11 mouse cellular contexts compared by ENCODE assay signal in the genomic region with DNA sequence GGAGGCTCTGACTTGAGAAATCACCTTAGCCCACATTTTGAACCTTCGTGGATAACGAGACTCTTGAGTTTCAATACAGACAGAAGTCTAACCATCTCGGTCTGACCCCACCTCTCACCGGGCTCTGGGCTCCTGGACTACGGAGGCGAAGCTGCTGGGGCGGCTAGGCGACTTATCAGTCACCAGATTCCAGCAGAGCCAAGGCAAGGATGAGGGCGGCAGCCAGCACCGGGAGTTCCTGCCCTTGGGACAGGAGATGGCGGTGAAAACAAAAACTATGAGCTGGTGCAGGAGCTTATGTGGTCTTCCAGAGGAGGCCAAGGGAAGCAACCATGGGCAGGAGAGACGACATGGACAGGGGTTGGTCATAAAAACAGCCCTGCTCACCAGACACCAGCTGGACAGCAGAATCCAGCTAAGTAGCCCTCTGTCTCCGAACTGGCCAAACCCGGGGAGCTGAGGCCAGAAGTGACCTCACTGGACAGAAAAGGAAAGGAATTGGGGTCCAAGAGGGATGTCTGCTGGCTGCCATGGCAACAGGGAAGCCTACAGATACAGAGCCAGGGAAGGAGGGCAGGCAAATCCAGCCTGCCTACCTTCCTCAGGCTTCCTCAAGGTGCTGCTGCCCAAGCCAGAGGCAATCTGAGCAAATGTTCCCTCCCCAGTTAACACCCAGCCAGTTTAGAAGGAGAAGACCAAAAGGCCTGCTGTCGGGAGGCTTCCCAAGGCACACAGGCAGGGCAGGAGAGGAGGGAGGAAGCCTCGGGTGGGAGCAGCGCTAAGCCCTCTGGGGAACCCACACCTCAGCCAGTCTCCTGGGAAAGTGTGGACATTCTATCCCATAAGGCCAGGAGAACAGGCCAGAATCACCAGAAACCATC. TPM values are rescaled to one million over a fixed set of nuclear protein-coding genes. Genes with fewer than 3 reads are reported as not detected.
DNase-seq lines count a peak whose midpoint lies in the region; ATAC-seq lines count a peak whose summit lies in the region.
"Had no signal": no experiment of that assay in that cellular context is flagged by ENCODE, and none has a peak within 500 bp of the region (broad histone marks: within the 10 kb centered on the region; RNA-seq: fewer than 3 reads in every experiment).

No protein-coding gene starts in this region.

- no peak for ATAC-seq in forebrain, embryonic 13.5 days
- ATAC-seq in forebrain, embryonic 16.5 days, result no peak
- no peak for ATAC-seq in neural tube, embryonic 15.5 days (ENCODE audit: low FRiP score)
- ATAC-seq in intestine, embryonic 15.5 days, result no peak
- no peak for ATAC-seq in stomach, embryonic 15.5 days (ENCODE audit: insufficient read depth, low FRiP score, low read depth)
- no peak for ATAC-seq in erythroid progenitor cell, adult 5-6 weeks (replicated peaks; ENCODE audit: low FRiP score, poor library complexity, severe bottlenecking)

- H3K4me3 ChIP-seq in forebrain, embryonic 13.5 days, result no peak overlapping the region
- H3K4me3 ChIP-seq in forebrain, embryonic 16.5 days (replicated peaks; ENCODE audit: low read length), result no peak overlapping the region
- no peak overlapping the region for H3K4me3 ChIP-seq in neural tube, embryonic 15.5 days (replicated peaks)
- H3K4me3 ChIP-seq in intestine, embryonic 15.5 days (replicated peaks), result no peak overlapping the region
- H3K4me3 ChIP-seq in stomach, embryonic 15.5 days (replicated peaks), result no peak overlapping the region

- 47% methylated on average over 17 of the region's 17 CpGs for WGBS in forebrain, embryonic 13.5 days
- 49% methylated on average over 17 of the region's 17 CpGs for WGBS in forebrain, embryonic 16.5 days
- 46% methylated on average over 17 of the region's 17 CpGs for WGBS in neural tube, embryonic 15.5 days
- WGBS in intestine, embryonic 15.5 days, result 30% methylated on average over 17 of the region's 17 CpGs
- WGBS in stomach, embryonic 15.5 days, result 33% methylated on average over 17 of the region's 17 CpGs

- H3K36me3 ChIP-seq in forebrain, embryonic 13.5 days (ENCODE audit: poor library complexity, severe bottlenecking), result no peaks in the 10 kb centered on the region
- no peaks in the 10 kb centered on the region for H3K36me3 ChIP-seq in forebrain, embryonic 16.5 days (ENCODE audit: control insufficient read depth, insufficient read depth)
- no peaks in the 10 kb centered on the region for H3K36me3 ChIP-seq in neural tube, embryonic 15.5 days
- H3K36me3 ChIP-seq in intestine, embryonic 15.5 days, result no peaks in the 10 kb centered on the region
- no peaks in the 10 kb centered on the region for H3K36me3 ChIP-seq in stomach, embryonic 15.5 days

- no peaks in the 10 kb centered on the region for H3K27me3 ChIP-seq in forebrain, embryonic 13.5 days
- H3K27me3 ChIP-seq in forebrain, embryonic 16.5 days (replicated peaks; ENCODE audit: control insufficient read depth, insufficient read depth, low read length), result no peaks in the 10 kb centered on the region
- H3K27me3 ChIP-seq in neural tube, embryonic 15.5 days (replicated peaks), result no peaks in the 10 kb centered on the region
- no peaks in the 10 kb centered on the region for H3K27me3 ChIP-seq in intestine, embryonic 15.5 days (replicated peaks)
- no peaks in the 10 kb centered on the region for H3K27me3 ChIP-seq in stomach, embryonic 15.5 days (replicated peaks)

- peak overlapping the region; percentile 26; the same call in 1 of the 2 replicates for H3K9ac ChIP-seq in forebrain, embryonic 13.5 days
- H3K9ac ChIP-seq in forebrain, embryonic 16.5 days (replicated peaks; ENCODE audit: low read depth, low read length), result no peak overlapping the region
- H3K9ac ChIP-seq in neural tube, embryonic 15.5 days (replicated peaks), result no peak overlapping the region
- H3K9ac ChIP-seq in intestine, embryonic 15.5 days, result 0 out of 2 replicates have a peak overlapping the region, but pooled peaks have one; percentile 13
- H3K9ac ChIP-seq in stomach, embryonic 15.5 days, result no peak overlapping the region

- H3K4me1 ChIP-seq in forebrain, embryonic 13.5 days, result peaks cover 76% of the 10 kb centered on the region
- H3K4me1 ChIP-seq in forebrain, embryonic 16.5 days (replicated peaks; ENCODE audit: control insufficient read depth, insufficient read depth, low read length), result peaks cover 47% of the 10 kb centered on the region
- peaks cover 53% of the 10 kb centered on the region for H3K4me1 ChIP-seq in neural tube, embryonic 15.5 days
- H3K4me1 ChIP-seq in intestine, embryonic 15.5 days (replicated peaks), result peaks cover 57% of the 10 kb centered on the region
- peaks cover 67% of the 10 kb centered on the region for H3K4me1 ChIP-seq in stomach, embryonic 15.5 days

- H3K27ac ChIP-seq in forebrain, embryonic 13.5 days, result peak overlapping the region; percentile 7; the same call in 1 of the 2 replicates
- H3K27ac ChIP-seq in forebrain, embryonic 16.5 days (ENCODE audit: low read length), result no peak overlapping the region
- no peak overlapping the region for H3K27ac ChIP-seq in neural tube, embryonic 15.5 days (replicated peaks)
- peak overlapping the region; percentile 60; the same call in 1 of the 2 replicates for H3K27ac ChIP-seq in intestine, embryonic 15.5 days
- peak overlapping the region; percentile 17; the same call in 1 of the 2 replicates for H3K27ac ChIP-seq in stomach, embryonic 15.5 days

- intact Hi-C loops in left cerebral cortex, postnatal 14 days (cut with DNase I), result no loop called here

- no peaks in the 10 kb centered on the region for H3K9me3 ChIP-seq in forebrain, embryonic 13.5 days (replicated peaks)
- no peaks in the 10 kb centered on the region for H3K9me3 ChIP-seq in forebrain, embryonic 16.5 days (ENCODE audit: control insufficient read depth, low read length)
- no peaks in the 10 kb centered on the region for H3K9me3 ChIP-seq in neural tube, embryonic 15.5 days (replicated peaks)
- H3K9me3 ChIP-seq in intestine, embryonic 15.5 days, result no peaks in the 10 kb centered on the region
- H3K9me3 ChIP-seq in stomach, embryonic 15.5 days, result no peaks in the 10 kb centered on the region
- H3K9me3 ChIP-seq: G1E had no signal

- DNase-seq in neural tube, embryonic 10.5 days (ENCODE audit: extremely low spot score, low spot score), result peak; percentile 31
- DNase-seq in left cerebral cortex, postnatal 14 days (ENCODE audit: low spot score in 2 of 2), result no peak
- DNase-seq: left cerebral cortex, postnatal 4 days; thymus, postnatal 4 days had no signal

- H3K4me2 ChIP-seq in forebrain, embryonic 13.5 days, result no peak overlapping the region; the same call in 1 of the 2 replicates
- H3K4me2 ChIP-seq in forebrain, embryonic 16.5 days (ENCODE audit: low read length), result no peak overlapping the region
- no peak overlapping the region for H3K4me2 ChIP-seq in neural tube, embryonic 15.5 days
- peak overlapping the region; percentile 26 for H3K4me2 ChIP-seq in intestine, embryonic 15.5 days (replicated peaks)
- H3K4me2 ChIP-seq in stomach, embryonic 15.5 days, result 0 out of 2 replicates have a peak overlapping the region, but pooled peaks have one; percentile 1

RNA-seq across cellular contexts. Expression of a gene that starts 16.4 kb away (rescaled TPM):
- polyA plus RNA-seq in forebrain, embryonic 13.5 days (2015; fragmentation: Nextera tagmentation; extraction: Ambion mirVana), result 20.7 and 21.4 TPM in 2 replicates
- 18.1 and 20.7 TPM in 2 replicates for polyA plus RNA-seq in forebrain, embryonic 16.5 days (2015; fragmentation: Nextera tagmentation; extraction: Ambion mirVana)
- 9.6 and 10.1 TPM in 2 replicates for polyA plus RNA-seq in neural tube, embryonic 15.5 days (2015; fragmentation: Nextera tagmentation; extraction: Ambion mirVana)
- polyA plus RNA-seq in intestine, embryonic 15.5 days (2015; fragmentation: Nextera tagmentation; extraction: Ambion mirVana), result 13.6 and 14.9 TPM in 2 replicates
- polyA plus RNA-seq in stomach, embryonic 15.5 days (2015; fragmentation: Nextera tagmentation; extraction: Ambion mirVana), result 9.4 and 11.1 TPM in 2 replicates
- total RNA-seq in erythroid progenitor cell, adult 5-6 weeks (2015; ENCODE audit: low replicate concordance), result 96.4 and 130 TPM in 2 replicates
- total RNA-seq in erythroid progenitor cell, adult 5-6 weeks (2017; ENCODE audit: low replicate concordance), result 189 and 234 TPM in 2 replicates
- total RNA-seq in left cerebral cortex, postnatal 14 days (2021), result 10 to 100 TPM; 21.6 to 22.4 TPM

Comparison
In these comparisons a context has a peak if more than half of its experiments do, and no peak if none do; other contexts are left out.
1. H3K27ac ChIP-seq: peak in forebrain, embryonic 13.5 days (single experiment), intestine, embryonic 15.5 days (single experiment) and stomach, embryonic 15.5 days (single experiment); none in forebrain, embryonic 16.5 days (single experiment) and neural tube, embryonic 15.5 days (single experiment).
2. H3K9ac ChIP-seq: peak in forebrain, embryonic 13.5 days (single experiment) and intestine, embryonic 15.5 days (single experiment); none in forebrain, embryonic 16.5 days (single experiment), neural tube, embryonic 15.5 days (single experiment) and stomach, embryonic 15.5 days (single experiment).
3. H3K4me2 ChIP-seq: peak in intestine, embryonic 15.5 days (single experiment) and stomach, embryonic 15.5 days (single experiment); none in forebrain, embryonic 13.5 days (single experiment), forebrain, embryonic 16.5 days (single experiment) and neural tube, embryonic 15.5 days (single experiment).